Mouse (Mus musculus): ENCODE results near the gene Hsd17b2.
"Not testable (repeated sequence)": the region's sequence is repeated elsewhere in the genome, so short reads cannot be mapped to it uniquely, and the experiment has no call there.

Hsd17b2 gene

DNA sequence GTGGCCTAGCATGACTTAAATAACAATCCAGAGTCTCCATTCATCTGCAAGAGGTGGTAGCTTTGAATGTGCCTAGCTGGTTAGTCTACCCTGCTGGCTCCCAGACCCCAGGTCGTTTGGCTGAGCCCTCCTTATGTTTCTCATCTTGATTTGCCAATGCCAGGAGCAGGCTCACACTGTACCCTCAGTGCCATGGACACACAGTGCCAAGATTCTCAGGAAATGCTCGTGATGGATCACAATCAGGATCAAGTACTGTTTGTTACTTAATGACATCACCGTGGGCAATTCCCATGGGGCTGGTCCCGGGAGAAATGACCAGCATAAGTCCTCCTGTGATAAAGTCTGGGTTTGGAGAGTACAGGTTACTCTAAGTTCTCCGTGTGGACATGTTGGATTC is 14.2 kb downstream of the Hsd17b2 start:
- DNase-seq: no peak

DNA sequence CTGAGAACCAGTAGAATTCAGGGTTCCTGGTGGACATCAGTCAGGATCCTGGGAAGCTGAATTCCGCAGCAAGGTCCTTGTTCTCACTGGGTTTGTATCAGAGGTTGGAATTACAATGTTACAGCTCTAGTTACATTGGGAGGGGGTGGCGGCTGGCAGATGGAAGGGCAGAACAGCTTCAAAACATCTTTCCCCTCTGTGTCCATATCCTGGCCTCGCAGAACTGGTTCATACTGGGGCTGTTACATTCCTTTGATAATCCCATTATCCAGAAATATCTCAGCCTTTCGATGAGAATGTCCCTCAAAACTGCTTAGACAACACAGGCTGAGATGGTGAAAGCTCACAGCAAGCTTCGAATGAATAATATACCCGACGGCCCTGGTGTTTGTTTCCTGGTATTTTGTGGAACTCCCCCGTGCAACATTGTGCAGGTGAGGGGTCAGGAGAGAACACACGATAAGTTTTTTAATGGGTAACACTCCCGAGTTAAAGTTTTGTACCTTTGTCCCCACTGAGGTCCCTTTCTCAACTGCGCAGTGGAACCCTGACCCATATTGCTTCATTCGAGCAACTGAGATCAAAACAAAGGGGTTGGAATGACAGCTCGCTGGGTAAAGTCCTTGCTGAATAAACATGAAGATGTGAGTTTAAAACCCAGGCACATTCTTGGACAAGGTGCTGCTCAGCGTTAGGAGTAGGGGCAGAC is 16.6 kb downstream of the Hsd17b2 start:
- no peak for DNase-seq

DNA sequence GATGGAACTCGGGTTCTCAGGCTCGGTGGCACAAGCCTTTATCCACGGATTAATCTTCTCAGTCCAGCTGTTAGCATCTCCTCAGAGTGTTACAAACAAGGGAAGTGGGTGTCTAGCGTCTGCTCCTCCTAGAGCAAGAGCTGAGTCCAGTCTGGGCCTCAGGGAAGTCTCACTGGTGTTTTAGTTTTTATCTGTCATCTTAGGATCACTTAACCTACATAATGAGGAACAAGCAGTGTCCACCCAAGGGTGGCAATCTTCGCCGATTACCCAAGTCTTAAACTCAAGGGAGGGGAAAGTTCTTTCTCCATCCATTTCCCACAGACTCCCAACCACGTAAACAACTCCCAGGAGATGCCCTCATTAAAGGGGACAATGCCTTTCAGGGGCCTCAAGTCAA is 24.8 kb downstream of the Hsd17b2 start:
- DNase-seq: no peak

- DNase-seq: no peak
Measured at GRCm38 (mm10) chr8:117727561-117727960, 25.9 kb downstream of the Hsd17b2 start.

GRCm38 (mm10) chr8:117728234-117728633 is 26.5 kb downstream of the Hsd17b2 start:
- DNase-seq: no peak

- DNase-seq: no peak
Measured at GRCm38 (mm10) chr8:117730980-117731379, 29.3 kb downstream of the Hsd17b2 start.

DNA sequence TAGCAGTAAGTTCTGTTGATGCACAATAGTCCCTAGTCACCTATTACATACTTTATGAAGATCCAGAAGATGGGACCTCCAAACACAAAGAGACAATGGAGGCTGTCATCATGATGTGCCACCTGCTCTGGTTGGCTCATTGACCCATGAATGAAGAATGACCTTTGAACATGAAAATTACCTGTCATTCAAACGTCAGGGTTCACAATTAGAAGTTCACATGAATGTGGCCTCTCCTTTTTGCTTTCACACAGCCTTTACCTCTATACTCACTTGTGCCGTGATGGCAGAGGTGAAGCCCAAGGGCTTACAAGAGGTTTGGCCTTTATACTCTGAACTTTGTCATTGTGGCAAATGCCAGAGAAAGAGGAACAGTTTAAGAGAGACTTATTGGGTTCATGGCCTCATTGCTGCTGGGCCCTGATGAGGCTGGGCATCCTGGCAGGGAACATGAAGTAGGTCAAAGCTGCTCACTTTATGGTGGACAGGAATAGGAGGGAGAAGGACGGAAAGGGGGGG is 35.0 kb downstream of the Hsd17b2 start:
- DNase-seq: no peak

GRCm38 (mm10) chr8:117738206-117738605 is 36.5 kb downstream of the Hsd17b2 start:
- not testable (repeated sequence) for DNase-seq

GRCm38 (mm10) chr8:117740387-117740998 is 38.8 kb downstream of the Hsd17b2 start:
- DNase-seq: no peak

GRCm38 (mm10) chr8:117742431-117743012 is 40.8 kb downstream of the Hsd17b2 start:
- DNase-seq: no peak

GRCm38 (mm10) chr8:117746651-117747050 is 44.9 kb downstream of the Hsd17b2 start:
- no peak for DNase-seq

DNA sequence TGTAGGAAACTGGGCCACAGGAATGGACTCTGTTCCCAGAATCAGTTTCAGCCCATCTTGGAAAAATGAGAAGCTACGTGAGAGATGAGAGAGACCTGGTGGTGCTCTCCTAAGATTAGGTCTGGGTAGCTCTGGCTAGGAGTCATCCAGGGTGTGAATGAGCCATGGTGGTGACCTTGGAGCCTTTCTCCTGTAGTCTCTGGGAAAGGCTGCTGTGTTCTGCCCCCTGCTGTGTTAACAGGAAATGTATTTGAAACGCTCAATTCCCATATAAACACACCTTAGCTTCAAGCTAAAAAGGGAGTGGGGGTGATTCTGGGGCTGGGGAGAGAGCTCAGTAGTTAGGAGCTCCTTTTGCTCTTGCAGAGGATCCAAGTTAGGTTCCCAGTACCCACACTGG is 45.7 kb downstream of the Hsd17b2 start:
- DNase-seq: no peak

GRCm38 (mm10) chr8:117747886-117748730 is 46.4 kb downstream of the Hsd17b2 start:
- no peak for DNase-seq

DNA sequence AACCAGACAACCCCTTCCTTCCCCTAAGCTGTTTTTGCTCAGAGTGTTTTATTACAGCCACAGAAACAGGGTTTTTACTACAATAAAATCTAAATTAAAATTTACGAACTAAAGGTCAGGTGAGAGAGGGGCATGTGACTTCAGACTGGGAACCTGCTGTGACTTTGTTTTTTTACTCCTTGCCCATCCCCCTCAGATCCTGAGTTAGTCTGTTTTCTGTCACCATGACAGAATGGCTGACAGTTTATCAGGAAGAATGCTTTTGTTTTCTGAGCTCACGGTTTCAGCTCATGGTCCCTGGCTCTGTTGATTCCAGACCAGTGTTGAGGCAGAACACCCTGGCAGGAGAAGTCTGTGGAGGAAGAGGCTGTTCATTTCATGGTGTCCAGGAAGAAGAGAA is 47.7 kb downstream of the Hsd17b2 start:
- DNase-seq: no peak

- DNase-seq: no peak
Measured at GRCm38 (mm10) chr8:117757900-117758299, 56.2 kb downstream of the Hsd17b2 start.

- DNase-seq: no peak
Measured at GRCm38 (mm10) chr8:117762776-117763175, 61.1 kb downstream of the Hsd17b2 start.

GRCm38 (mm10) chr8:117764625-117765024 is 62.9 kb downstream of the Hsd17b2 start:
- no peak for DNase-seq

GRCm38 (mm10) chr8:117765947-117766346 is 64.2 kb downstream of the Hsd17b2 start:
- DNase-seq: no peak

DNA sequence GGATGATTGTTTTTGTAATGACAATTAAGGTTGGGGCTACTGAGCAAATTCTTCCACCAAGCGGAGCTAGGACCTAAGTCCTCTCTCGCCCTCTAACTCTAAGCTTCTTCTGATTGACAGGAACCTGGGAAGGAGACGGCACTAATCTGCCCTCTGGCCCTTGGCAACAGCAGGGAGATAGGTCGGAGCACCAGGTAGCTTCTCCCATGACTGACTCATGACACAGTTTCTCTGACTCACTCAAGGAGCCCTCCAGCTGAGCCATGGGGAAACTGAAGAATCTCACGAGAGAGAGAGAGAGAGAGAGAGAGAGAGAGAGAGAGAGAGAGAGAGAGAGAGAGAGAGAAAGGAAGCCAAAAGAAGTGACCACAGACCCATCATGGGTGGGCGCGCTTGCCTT is 67.3 kb downstream of the Hsd17b2 start:
- no peak for DNase-seq

DNA sequence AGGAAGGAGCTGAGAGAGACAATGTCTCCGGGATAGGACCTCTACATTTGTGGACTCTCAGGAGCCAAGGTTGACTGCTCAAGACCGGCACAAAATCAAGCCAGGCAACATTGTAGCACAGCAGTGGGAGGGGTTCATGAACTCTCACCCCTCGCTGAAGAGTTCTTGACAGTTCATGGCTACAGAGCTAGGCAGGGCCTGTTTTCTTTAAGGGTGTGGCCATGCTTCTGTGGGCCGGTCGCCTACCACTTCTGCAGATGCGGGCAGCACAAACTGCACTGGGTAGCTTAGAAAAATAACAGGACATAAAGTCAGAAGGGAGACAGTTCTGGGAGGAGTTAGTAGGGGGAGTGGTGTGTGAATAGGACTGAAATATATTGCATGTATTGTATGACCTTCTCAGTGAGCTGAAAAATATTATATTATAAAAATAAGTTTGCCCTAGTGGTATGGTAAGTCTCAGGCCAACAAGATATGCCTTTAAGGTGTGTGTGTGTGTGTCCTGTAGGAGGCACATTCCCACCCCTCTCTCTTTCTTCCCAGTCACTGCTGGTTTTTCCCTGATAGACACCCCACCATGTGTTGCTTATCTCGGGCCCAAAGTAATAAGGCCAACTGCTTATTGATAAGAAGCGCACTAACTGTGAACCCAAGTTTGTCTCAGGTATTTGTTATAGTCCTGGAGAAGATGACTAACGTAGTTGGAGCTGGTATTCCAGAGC is 69.6 kb downstream of the Hsd17b2 start:
- DNase-seq: no peak

- no peak for DNase-seq
Measured at GRCm38 (mm10) chr8:117772126-117772525, 70.4 kb downstream of the Hsd17b2 start.

- DNase-seq: no peak
Measured at GRCm38 (mm10) chr8:117772597-117772996, 70.9 kb downstream of the Hsd17b2 start.

All from spleen, adult 18-20 months (tissue).